Mouse (Mus musculus) bone marrow macrophage, adult 2 months (primary cell): ENCODE measurements around the gene Gbp3.

Experiments used
- CTCF ChIP-seq: IDR thresholded peaks from 2 replicates; pipeline ENCODE4 v1.5.1; 2012; ENCODE audit warnings: low read depth, mild to moderate bottlenecking, low read length, moderate library complexity
- POLR2A ChIP-seq: IDR thresholded peaks from 2 replicates; pipeline ENCODE4 v1.6.1; 2012; ENCODE audit warnings: mild to moderate bottlenecking, low read depth, low read length, borderline replicate concordance

- TF ChIP-seq POLR2A (no peak), CTCF (no peak)
Measured at GRCm38 (mm10) chr3:142561045-142561646, 1.3 kb downstream of the Gbp3 start.
